Mouse (Mus musculus): Measurements from ENCODE around the gene F2r.
A peak's percentile ranks its signal among the peaks of the same experiment; 100 is the strongest.

The F2r gene

GRCm38 (mm10) chr13:95595921-95596320, 22.4 kb downstream of the F2r start:
- no peak for DNase-seq (ENCODE audit: low read depth, low spot score)

GRCm38 (mm10) chr13:95595411-95595810, 22.9 kb downstream of the F2r start:
- no peak for DNase-seq (ENCODE audit: low read depth, low spot score)

- DNase-seq (ENCODE audit: low read depth, low spot score): no peak
Measured at GRCm38 (mm10) chr13:95592860-95593259, 25.4 kb downstream of the F2r start.

GRCm38 (mm10) chr13:95591606-95592005, 26.7 kb downstream of the F2r start:
- DNase-seq (ENCODE audit: low read depth, low spot score): no peak

GRCm38 (mm10) chr13:95587628-95588027, 30.7 kb downstream of the F2r start:
- no peak for DNase-seq (ENCODE audit: low read depth, low spot score)

- no peak for DNase-seq (ENCODE audit: low read depth, low spot score)
Measured at GRCm38 (mm10) chr13:95584898-95585297, 33.4 kb downstream of the F2r start.

- DNase-seq (ENCODE audit: low read depth, low spot score): no peak
Measured at GRCm38 (mm10) chr13:95583237-95584189, 34.8 kb downstream of the F2r start.

GRCm38 (mm10) chr13:95581850-95582249, 36.4 kb downstream of the F2r start:
- no peak for DNase-seq (ENCODE audit: low read depth, low spot score)

GRCm38 (mm10) chr13:95578016-95578697, 40.1 kb downstream of the F2r start:
- no peak for DNase-seq (ENCODE audit: low read depth, low spot score)

- no peak for DNase-seq (ENCODE audit: low read depth, low spot score)
Measured at GRCm38 (mm10) chr13:95570877-95571276, 47.4 kb downstream of the F2r start.

GRCm38 (mm10) chr13:95569326-95569725, 49.0 kb downstream of the F2r start:
- no peak for DNase-seq (ENCODE audit: low read depth, low spot score)

- no peak for DNase-seq (ENCODE audit: low read depth, low spot score)
Measured at GRCm38 (mm10) chr13:95568336-95568735, 50.0 kb downstream of the F2r start.

- DNase-seq (ENCODE audit: low read depth, low spot score): no peak
Measured at GRCm38 (mm10) chr13:95566841-95567551, 51.3 kb downstream of the F2r start.

GRCm38 (mm10) chr13:95563693-95564092, 54.6 kb downstream of the F2r start:
- peak; percentile 40 for DNase-seq (ENCODE audit: low read depth, low spot score)

GRCm38 (mm10) chr13:95563066-95563610, 55.1 kb downstream of the F2r start:
- DNase-seq (ENCODE audit: low read depth, low spot score): peak; percentile 18

GRCm38 (mm10) chr13:95557326-95557725, 61.0 kb downstream of the F2r start:
- DNase-seq (ENCODE audit: low read depth, low spot score): no peak

GRCm38 (mm10) chr13:95553885-95554492, 64.3 kb downstream of the F2r start:
- no peak for DNase-seq (ENCODE audit: low read depth, low spot score)

Data from telencephalon, adult 2 months (tissue).